Mouse (Mus musculus) embryonic fibroblast, embryonic 13.5 days (primary cell): Measurements from ENCODE around the gene Aplp2.

Source experiments
- CTCF ChIP-seq: IDR thresholded peaks from 2 replicates; pipeline ENCODE4 v1.5.1; 2011; ENCODE audit warnings: mild to moderate bottlenecking, control low read depth, low read length, moderate library complexity, borderline replicate concordance; ENCODE audit not compliant: insufficient read depth
- POLR2A ChIP-seq: IDR thresholded peaks from 2 replicates; pipeline ENCODE4 v1.6.1; 2011; ENCODE audit warnings: low read depth, mild to moderate bottlenecking, control low read depth, low read length, moderate library complexity

GRCm38 (mm10) chr9:31236079-31236478, 24.5 kb upstream of the Aplp2 start:
- TF ChIP-seq CTCF (no peak), POLR2A (no peak)
